Mouse (Mus musculus) liver, embryonic 12.5 days (tissue): Measurements from ENCODE around the gene Msrb2. TPM values are rescaled to one million over a fixed set of nuclear protein-coding genes. Genes with fewer than 3 reads are reported as not detected.

Source experiments
- ATAC-seq: fragments of 200-750 bp; cut with Nextera tagmentation; 2 replicates; pipeline ENCODE4 v1.8.0; 2017; ENCODE audit warnings: moderate number of reproducible peaks, mild to moderate bottlenecking, moderate library complexity
- H3K27ac ChIP-seq: fragments of 300-500 bp; sonication (generic); 2 replicates; pipeline ENCODE4 v1.5.1; 2016; ENCODE audit warnings: mild to moderate bottlenecking
- H3K27me3 ChIP-seq: fragments of 300-500 bp; sonication (generic); replicated peaks from 2 replicates; pipeline ENCODE4 v1.6.1; 2016; ENCODE audit warnings: mild to moderate bottlenecking, moderate library complexity
- H3K36me3 ChIP-seq: fragments of 300-500 bp; sonication (generic); 2 replicates; pipeline ENCODE4 v1.6.1; 2016; ENCODE audit warnings: mild to moderate bottlenecking, moderate library complexity
- H3K4me1 ChIP-seq: fragments of 300-500 bp; sonication (generic); 2 replicates; pipeline ENCODE4 v1.6.1; 2016
- H3K4me2 ChIP-seq: fragments of 300-500 bp; sonication (generic); 2 replicates; pipeline ENCODE4 v1.6.1; 2016; ENCODE audit warnings: mild to moderate bottlenecking, moderate library complexity
- H3K4me3 ChIP-seq: fragments of 300-500 bp; sonication (generic); 2 replicates; pipeline ENCODE4 v1.5.1; 2016; ENCODE audit warnings: mild to moderate bottlenecking, moderate library complexity
- H3K9ac ChIP-seq: fragments of 300-500 bp; sonication (generic); 2 replicates; pipeline ENCODE4 v1.6.1; 2016; ENCODE audit warnings: mild to moderate bottlenecking, moderate library complexity
- H3K9me3 ChIP-seq: fragments of 300-500 bp; sonication (generic); replicated peaks from 2 replicates; pipeline ENCODE4 v1.6.1; 2016; ENCODE audit warnings: mild to moderate bottlenecking, moderate library complexity
- WGBS: fragments of 180-500 bp; shearing (Covaris S2); methylation state at CpG from one replicate; pipeline ENCODE4 v1.1.7; 2016; ENCODE audit not compliant: insufficient replicate concordance; 5-methylcytosine and 5-hydroxymethylcytosine counted together
- polyA plus RNA-seq: library from polyadenylated mRNA; unstranded; fragments of >200 nt; fragmentation: Nextera tagmentation; extraction: Ambion mirVana; gene quantifications from 2 replicates; pipeline ENCODE4 v1.2.1, GENCODE M21; 2016

Gene Msrb2
- polyA plus RNA-seq, 1 experiment from 2014 or later: 11.2 TPM

- Histone ChIP-seq H3K9me3 (no peaks in the 10 kb centered on the region), H3K27ac (no peak overlapping the region), H3K4me1 (no peaks in the 10 kb centered on the region), H3K4me2 (no peak overlapping the region), H3K27me3 (no peaks in the 10 kb centered on the region), H3K9ac (no peak overlapping the region), H3K36me3 (0 out of 2 replicates have a peak, but pooled peaks cover 4% of the 10 kb centered on the region), H3K4me3 (no peak overlapping the region)
- no peak for ATAC-seq
- WGBS: 41% methylated on average over 2 of the region's 2 CpGs
These were observed 21.6 kb downstream of the Msrb2 start for GRCm38 (mm10) chr2:19392793-19393192.

- no peaks in the 10 kb centered on the region for H3K9me3 ChIP-seq
- H3K9ac ChIP-seq: no peak overlapping the region
- H3K4me1 ChIP-seq: peaks cover 8% of the 10 kb centered on the region; the same call in 1 of the 2 replicates
- 0 out of 2 replicates have a peak, but pooled peaks cover 3% of the 10 kb centered on the region for H3K27me3 ChIP-seq
- peak; percentile 27; the same call in 1 of the 2 replicates for ATAC-seq
- no peak overlapping the region for H3K4me3 ChIP-seq
- no peak overlapping the region for H3K4me2 ChIP-seq
- no peaks in the 10 kb centered on the region for H3K36me3 ChIP-seq
- no peak overlapping the region for H3K27ac ChIP-seq
- 35% methylated on average over 5 of the region's 5 CpGs for WGBS
These were observed 34.2 kb downstream of the Msrb2 start for GRCm38 (mm10) chr2:19405409-19405808.

GRCm38 (mm10) chr2:19406531-19406930 lies 35.3 kb downstream of the Msrb2 start:
- no peak for ATAC-seq
- WGBS: 50% methylated on average over 3 of the region's 3 CpGs
- Histone ChIP-seq H3K27me3 (0 out of 2 replicates have a peak, but pooled peaks cover 3% of the 10 kb centered on the region), H3K27ac (no peak overlapping the region), H3K4me2 (no peak overlapping the region), H3K9me3 (no peaks in the 10 kb centered on the region), H3K4me1 (peaks cover 8% of the 10 kb centered on the region; the same call in 1 of the 2 replicates), H3K4me3 (no peak overlapping the region), H3K9ac (no peak overlapping the region), H3K36me3 (no peaks in the 10 kb centered on the region)

GRCm38 (mm10) chr2:19414222-19414965 lies 43.2 kb downstream of the Msrb2 start:
- H3K4me3 ChIP-seq: peak overlapping the region; percentile 27
- WGBS: 16% methylated on average over 19 of the region's 19 CpGs
- H3K9ac ChIP-seq: no peak overlapping the region
- H3K4me2 ChIP-seq: peak overlapping the region; percentile 53
- H3K27me3 ChIP-seq: peaks cover 24% of the 10 kb centered on the region; the same call in 1 of the 2 replicates
- H3K9me3 ChIP-seq: no peaks in the 10 kb centered on the region
- H3K27ac ChIP-seq: no peak overlapping the region
- peaks cover 6% of the 10 kb centered on the region for H3K4me1 ChIP-seq
- no peaks in the 10 kb centered on the region for H3K36me3 ChIP-seq
- ATAC-seq: no peak

GRCm38 (mm10) chr2:19415063-19415521 lies 43.9 kb downstream of the Msrb2 start:
- WGBS: 0% methylated on average over 6 of the region's 6 CpGs
- Histone ChIP-seq H3K27me3 (peaks cover 24% of the 10 kb centered on the region; the same call in 1 of the 2 replicates), H3K36me3 (no peaks in the 10 kb centered on the region), H3K9me3 (no peaks in the 10 kb centered on the region), H3K4me3 (peak overlapping the region; percentile 27), H3K27ac (no peak overlapping the region), H3K4me1 (peaks cover 6% of the 10 kb centered on the region), H3K4me2 (peak overlapping the region; percentile 53), H3K9ac (no peak overlapping the region)
- ATAC-seq: no peak

GRCm38 (mm10) chr2:19416066-19416465 lies 44.8 kb downstream of the Msrb2 start:
- no peaks in the 10 kb centered on the region for H3K9me3 ChIP-seq
- H3K4me2 ChIP-seq: no peak overlapping the region
- peaks cover 24% of the 10 kb centered on the region; the same call in 1 of the 2 replicates for H3K27me3 ChIP-seq
- H3K9ac ChIP-seq: no peak overlapping the region
- H3K36me3 ChIP-seq: no peaks in the 10 kb centered on the region
- no peak overlapping the region for H3K27ac ChIP-seq
- H3K4me1 ChIP-seq: peaks cover 6% of the 10 kb centered on the region
- no peak for ATAC-seq
- no peak overlapping the region for H3K4me3 ChIP-seq
- WGBS: 46% methylated on average over 6 of the region's 6 CpGs

- Histone ChIP-seq H3K4me3 (no peak overlapping the region), H3K9me3 (no peaks in the 10 kb centered on the region), H3K27ac (no peak overlapping the region), H3K9ac (no peak overlapping the region), H3K4me2 (no peak overlapping the region), H3K36me3 (no peaks in the 10 kb centered on the region), H3K27me3 (peaks cover 10% of the 10 kb centered on the region; the same call in 1 of the 2 replicates), H3K4me1 (peaks cover 1% of the 10 kb centered on the region)
- no peak for ATAC-seq
- WGBS: 40% methylated on average over 1 of the region's 1 CpGs
These were observed 48.6 kb downstream of the Msrb2 start for GRCm38 (mm10) chr2:19419686-19420345.

GRCm38 (mm10) chr2:19422226-19422625 lies 51.0 kb downstream of the Msrb2 start:
- Histone ChIP-seq H3K27ac (no peak overlapping the region), H3K4me1 (no peaks in the 10 kb centered on the region), H3K4me2 (no peak overlapping the region), H3K9ac (no peak overlapping the region), H3K36me3 (no peaks in the 10 kb centered on the region), H3K27me3 (peaks cover 11% of the 10 kb centered on the region), H3K9me3 (no peaks in the 10 kb centered on the region), H3K4me3 (no peak overlapping the region)
- ATAC-seq: no peak

GRCm38 (mm10) chr2:19423086-19423485 lies 51.8 kb downstream of the Msrb2 start:
- H3K9ac ChIP-seq: no peak overlapping the region
- no peaks in the 10 kb centered on the region for H3K4me1 ChIP-seq
- H3K4me3 ChIP-seq: no peak overlapping the region
- no peak for ATAC-seq
- 72% methylated on average over 6 of the region's 6 CpGs for WGBS
- no peaks in the 10 kb centered on the region for H3K36me3 ChIP-seq
- H3K9me3 ChIP-seq: no peaks in the 10 kb centered on the region
- H3K27ac ChIP-seq: no peak overlapping the region
- peaks cover 17% of the 10 kb centered on the region for H3K27me3 ChIP-seq
- no peak overlapping the region for H3K4me2 ChIP-seq

GRCm38 (mm10) chr2:19429031-19429430 lies 57.8 kb downstream of the Msrb2 start:
- peaks cover 71% of the 10 kb centered on the region for H3K27me3 ChIP-seq
- H3K4me1 ChIP-seq: no peaks in the 10 kb centered on the region
- WGBS: 9% methylated on average over 10 of the region's 10 CpGs
- no peak overlapping the region for H3K9ac ChIP-seq
- H3K27ac ChIP-seq: no peak overlapping the region
- no peaks in the 10 kb centered on the region for H3K36me3 ChIP-seq
- no peak overlapping the region for H3K4me2 ChIP-seq
- no peak for ATAC-seq
- no peaks in the 10 kb centered on the region for H3K9me3 ChIP-seq
- H3K4me3 ChIP-seq: no peak overlapping the region

- no peak overlapping the region for H3K4me2 ChIP-seq
- peaks cover 80% of the 10 kb centered on the region for H3K27me3 ChIP-seq
- H3K36me3 ChIP-seq: no peaks in the 10 kb centered on the region
- no peaks in the 10 kb centered on the region for H3K9me3 ChIP-seq
- 8% methylated on average over 31 of the region's 31 CpGs for WGBS
- ATAC-seq: no peak
- no peak overlapping the region for H3K4me3 ChIP-seq
- H3K4me1 ChIP-seq: no peaks in the 10 kb centered on the region
- no peak overlapping the region for H3K27ac ChIP-seq
- H3K9ac ChIP-seq: no peak overlapping the region
These were observed 58.8 kb downstream of the Msrb2 start for GRCm38 (mm10) chr2:19429691-19430690.
